Mouse (Mus musculus) CH12.LX (cell line): ENCODE data around the gene Fam227b. TPM values are rescaled to one million over a fixed set of nuclear protein-coding genes. Genes with fewer than 3 reads are reported as not detected.

Experiments
- DNase-seq: peaks from one replicate; pipeline ENCODE4 v3.0.0-alpha.2; 2013; ENCODE audit errors: extremely low read depth
- H3K27ac ChIP-seq: 2 replicates; pipeline ENCODE4 v1.5.1; 2012; ENCODE audit warnings: low read depth, mild to moderate bottlenecking, control low read depth, moderate library complexity; ENCODE audit not compliant: insufficient read depth
- H3K27me3 ChIP-seq: replicated peaks from 2 replicates; pipeline ENCODE3; 2012; ENCODE audit warnings: inconsistent platforms
- H3K36me3 ChIP-seq, 2 experiments: replicated peaks in 1 of 2; 2 replicates each; pipeline versions ENCODE3 to v1.6.1; 2012; ENCODE audit warnings: inconsistent platforms in 1 of 2, low read length in 1 of 2, mild to moderate bottlenecking in 1 of 2, mixed read lengths in 1 of 2, moderate library complexity in 1 of 2; ENCODE audit not compliant: control insufficient read depth in 1 of 2, insufficient read depth in 1 of 2
- H3K4me1 ChIP-seq, 2 experiments: 2 replicates each; pipeline ENCODE4 v1.6.1; 2012; ENCODE audit warnings: inconsistent platforms in 1 of 2, moderate library complexity in 1 of 2; ENCODE audit not compliant: insufficient read depth in 2 of 2, control insufficient read depth in 1 of 2
- H3K4me2 ChIP-seq: 2 replicates; pipeline ENCODE4 v1.6.1; 2012; ENCODE audit warnings: low read depth, mild to moderate bottlenecking, control low read depth; ENCODE audit not compliant: poor library complexity, insufficient read depth, severe bottlenecking
- H3K4me3 ChIP-seq, 3 experiments: fragments of 150-350 bp in 1 of 3; sonication (generic) in 1 of 3; replicated peaks in 1 of 3; 2 replicates each; pipeline versions ENCODE3 to v1.5.1; 2011 to 2012; ENCODE audit warnings: low read depth in 2 of 3, low read length in 2 of 3, mild to moderate bottlenecking in 2 of 3, moderate library complexity in 2 of 3, control low read depth in 1 of 3, improper control_type of control experiment in 1 of 3, inconsistent platforms in 1 of 3, mixed read lengths in 1 of 3; ENCODE audit not compliant: poor library complexity in 1 of 3
- H3K79me2 ChIP-seq: replicated peaks from 2 replicates; pipeline ENCODE4 v1.6.1; 2012; ENCODE audit warnings: mild to moderate bottlenecking, moderate library complexity; ENCODE audit not compliant: control insufficient read depth, poor library complexity, insufficient read depth, severe bottlenecking; ENCODE audit errors: extremely low read depth
- H3K9ac ChIP-seq: 2 replicates; pipeline ENCODE4 v1.6.1; 2012; ENCODE audit warnings: low read depth, mild to moderate bottlenecking, control low read depth, moderate library complexity; ENCODE audit not compliant: insufficient read depth
- H3K9me3 ChIP-seq: replicated peaks from 2 replicates; pipeline ENCODE3; 2012; ENCODE audit warnings: low read length, inconsistent platforms, mixed read lengths
- BHLHE40 ChIP-seq: IDR thresholded peaks from 2 replicates; pipeline ENCODE4 v1.6.1; 2011; ENCODE audit warnings: mild to moderate bottlenecking, low read depth, low read length, improper control_type of control experiment
- CTCF ChIP-seq, 2 experiments: IDR thresholded peaks in 1 of 2; conservative IDR thresholded peaks in 1 of 2; 2 replicates each; pipeline ENCODE4 v1.5.1; 2011 to 2012; ENCODE audit warnings: low read depth in 2 of 2, low read length in 2 of 2, improper control_type of control experiment in 1 of 2, inconsistent platforms in 1 of 2, mild to moderate bottlenecking in 1 of 2, moderate library complexity in 1 of 2
- E2F4 ChIP-seq: IDR thresholded peaks from 2 replicates; pipeline ENCODE4 v1.6.1; 2011; ENCODE audit warnings: low read depth, low read length, improper control_type of control experiment; ENCODE audit not compliant: insufficient replicate concordance
- ELF1 ChIP-seq: IDR thresholded peaks from 2 replicates; pipeline ENCODE4 v1.6.1; 2014; ENCODE audit warnings: low read depth, mild to moderate bottlenecking, inconsistent platforms, low read length, improper control_type of control experiment
- ETS1 ChIP-seq: conservative IDR thresholded peaks from 2 replicates; pipeline ENCODE4 v1.6.1; 2012; ENCODE audit warnings: low read depth, mild to moderate bottlenecking, inconsistent platforms, low read length, improper control_type of control experiment, moderate library complexity
- GABPA ChIP-seq: IDR thresholded peaks from 2 replicates; pipeline ENCODE4 v1.6.1; 2012; ENCODE audit warnings: low read depth, low read length, improper control_type of control experiment, inconsistent platforms; ENCODE audit not compliant: insufficient replicate concordance
- JUN ChIP-seq: IDR thresholded peaks from 2 replicates; pipeline ENCODE4 v1.6.1; 2011; ENCODE audit warnings: low read depth, mild to moderate bottlenecking, low read length, improper control_type of control experiment, moderate library complexity; ENCODE audit not compliant: insufficient read depth
- JUND ChIP-seq: conservative IDR thresholded peaks from 2 replicates; pipeline ENCODE4 v1.6.1; 2011; ENCODE audit warnings: low read depth, low read length, improper control_type of control experiment
- MAX ChIP-seq: IDR thresholded peaks from 2 replicates; pipeline ENCODE4 v1.6.1; 2011; ENCODE audit warnings: low read length, improper control_type of control experiment
- MEF2A ChIP-seq: IDR thresholded peaks from 2 replicates; pipeline ENCODE4 v1.6.1; 2014; ENCODE audit warnings: low read depth, mild to moderate bottlenecking, inconsistent platforms, low read length, improper control_type of control experiment, borderline replicate concordance
- MYC ChIP-seq: IDR thresholded peaks from 2 replicates; pipeline ENCODE4 v1.6.1; 2011; ENCODE audit warnings: low read depth, mild to moderate bottlenecking, improper control_type of control experiment, low read length
- NELFE ChIP-seq: IDR thresholded peaks from 2 replicates; pipeline ENCODE4 v1.6.1; 2011; ENCODE audit warnings: low read depth, low read length, improper control_type of control experiment
- NRF1 ChIP-seq: IDR thresholded peaks from 2 replicates; pipeline ENCODE4 v1.6.1; 2014; ENCODE audit warnings: low read depth, mild to moderate bottlenecking, inconsistent platforms, low read length, improper control_type of control experiment, moderate library complexity
- PAX5 ChIP-seq: IDR thresholded peaks from 2 replicates; pipeline ENCODE4 v1.6.1; 2012; ENCODE audit warnings: low read length, inconsistent platforms, mixed read lengths
- RAD21 ChIP-seq: IDR thresholded peaks from 2 replicates; pipeline ENCODE4 v1.6.1; 2011; ENCODE audit warnings: low read depth, mild to moderate bottlenecking, low read length, improper control_type of control experiment, moderate library complexity
- SMC3 ChIP-seq: IDR thresholded peaks from 2 replicates; pipeline ENCODE4 v1.6.1; 2011; ENCODE audit warnings: low read depth, low read length, improper control_type of control experiment
- TBP ChIP-seq: conservative IDR thresholded peaks from 2 replicates; pipeline ENCODE4 v1.6.1; 2011; ENCODE audit warnings: low read depth, low read length, improper control_type of control experiment
- TCF12 ChIP-seq: IDR thresholded peaks from 2 replicates; pipeline ENCODE4 v1.6.1; 2014; ENCODE audit warnings: low read depth, mild to moderate bottlenecking, inconsistent platforms, low read length, improper control_type of control experiment
- ZC3H11A ChIP-seq: IDR thresholded peaks from 2 replicates; pipeline ENCODE4 v1.6.1; 2012; ENCODE audit warnings: low read depth, mild to moderate bottlenecking, inconsistent platforms, low read length, improper control_type of control experiment
- ZMIZ1 ChIP-seq: IDR thresholded peaks from 2 replicates; pipeline ENCODE4 v1.6.1; 2012; ENCODE audit warnings: low read depth, mild to moderate bottlenecking, inconsistent platforms, low read length, improper control_type of control experiment
- ZNF384 ChIP-seq: IDR thresholded peaks from 2 replicates; pipeline ENCODE4 v1.6.1; 2012; ENCODE audit warnings: low read depth, low read length, improper control_type of control experiment, inconsistent platforms
- dilution Hi-C: fragments of 300-500 bp; cut with MboI; formaldehyde crosslinking; loops from 2 replicates; pipeline ENCODE4 v1.14.3; 2020; ENCODE audit warnings: low sequenced_read_pairs; ENCODE audit not compliant: extremely low pct_unique_long_range_greater_than_20kb, extremely low pct_ligation_motif_present
- in situ Hi-C: fragments of 300-500 bp; cut with MboI; formaldehyde crosslinking; loops from 3 replicates; pipeline ENCODE4 v1.14.3; 2019; ENCODE audit warnings: low sequenced_read_pairs, low pct_ligation_motif_present, low pct_unique_long_range_greater_than_20kb, mixed read lengths
- polyA plus RNA-seq: library from polyadenylated mRNA; unstranded; fragments of >175 nt; gene quantifications from 2 replicates; pipeline ENCODE4 v1.2.1, GENCODE M21; 2012; ENCODE audit warnings: low read depth; ENCODE audit not compliant: insufficient read length
- total RNA-seq, 2 experiments: library from RNA; depleted of rRNA; stranded (reverse); fragments of 300-350 nt in 1 of 2; fragments of >200 nt in 1 of 2; gene quantifications; 2 replicates each; pipeline ENCODE4 v1.2.3; 2012 to 2014

Gene Fam227b
- total and polyA plus RNA-seq, 3 experiments: not detected

DNA sequence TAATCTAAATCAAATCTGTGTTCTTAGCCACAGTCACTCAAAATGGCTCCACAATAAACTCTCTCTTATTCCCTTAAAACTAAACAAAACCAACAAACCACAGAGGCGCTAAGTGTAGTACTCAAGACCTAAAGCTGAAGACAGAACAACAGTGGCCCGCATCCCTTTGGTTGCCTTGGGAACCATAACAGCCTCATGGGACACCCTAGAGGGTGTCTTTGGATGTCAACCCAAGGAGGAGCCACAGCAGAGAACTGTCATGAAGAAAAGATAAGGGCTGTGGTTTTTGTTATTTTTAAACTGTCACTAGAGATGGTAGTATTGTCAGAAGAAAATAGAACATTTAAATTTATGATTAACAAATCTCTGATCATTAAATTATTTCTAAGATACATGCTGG, 145.1 kb downstream of the Fam227b start:
- no peak overlapping the region for H3K9ac ChIP-seq
- TF ChIP-seq BHLHE40: no peak
- TF ChIP-seq ELF1: no peak
- no peak for TF ChIP-seq JUN
- no peak for TF ChIP-seq PAX5
- no peak for TF ChIP-seq MEF2A
- TF ChIP-seq NELFE: no peak
- no peak for TF ChIP-seq ZC3H11A
- no peak for TF ChIP-seq TBP
- TF ChIP-seq TCF12: no peak
- no peak for TF ChIP-seq JUND
- TF ChIP-seq GABPA: no peak
- TF ChIP-seq, all 38 proteins: peak for 0
- dilution Hi-C loops: no loop called here

DNA sequence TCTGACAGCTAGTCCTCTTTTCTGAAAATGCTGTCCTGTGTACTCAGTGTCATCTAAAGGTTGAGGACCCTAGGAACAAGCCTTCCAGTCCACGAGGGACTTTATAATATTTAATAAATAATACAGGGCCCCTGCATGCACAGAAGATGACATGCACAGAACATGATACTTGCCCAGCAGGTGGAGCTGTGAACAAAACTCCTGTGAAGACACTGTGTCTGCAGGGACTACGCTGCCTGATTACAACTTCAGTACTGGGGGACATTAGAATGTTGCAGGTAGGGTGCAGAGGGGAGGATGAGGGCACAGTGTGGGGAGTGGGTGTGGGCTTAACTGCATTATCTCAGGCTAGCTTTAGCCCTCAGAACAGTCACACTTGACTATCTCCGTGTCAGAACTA, 145.7 kb downstream of the Fam227b start:
- no peak overlapping the region for H3K4me3 ChIP-seq
- no peaks in the 10 kb centered on the region for H3K9me3 ChIP-seq
- H3K27ac ChIP-seq: no peak overlapping the region
- in situ Hi-C loops: no loop called here
- no peak overlapping the region for H3K4me2 ChIP-seq
- no peaks in the 10 kb centered on the region for H3K36me3 ChIP-seq
- TF ChIP-seq CTCF (conservative IDR thresholded peaks at IDR 0.05 in 1 of 2, IDR thresholded peaks at IDR 0.05 in 1 of 2; ENCODE audit: low read depth in 2 of 2, low read length in 2 of 2) (peak; percentile 28 to 73; a peak in 3 of 4 replicates), ZMIZ1 (no peak), RAD21 (peak; percentile 60), MAX (no peak), ETS1 (no peak), NRF1 (no peak), E2F4 (no peak), MYC (no peak), ZNF384 (no peak), SMC3 (peak; percentile 89)
- no peaks in the 10 kb centered on the region for H3K79me2 ChIP-seq
- no peaks in the 10 kb centered on the region for H3K27me3 ChIP-seq
- no peaks in the 10 kb centered on the region for H3K4me1 ChIP-seq
- no peak overlapping the region for H3K9ac ChIP-seq
- DNase-seq: peak; percentile 60
- dilution Hi-C loops: no loop called here

More for the DNA sequence above, 145.1 kb downstream of the Fam227b start:
- in situ Hi-C loops: no loop called here
- no peaks in the 10 kb centered on the region for H3K36me3 ChIP-seq
- H3K27me3 ChIP-seq: no peaks in the 10 kb centered on the region
- H3K79me2 ChIP-seq: no peaks in the 10 kb centered on the region
- no peak overlapping the region for H3K4me2 ChIP-seq
- H3K4me3 ChIP-seq: no peak overlapping the region
- H3K27ac ChIP-seq: no peak overlapping the region
- H3K4me1 ChIP-seq: no peaks in the 10 kb centered on the region
- no peaks in the 10 kb centered on the region for H3K9me3 ChIP-seq
- peak; percentile 6 for DNase-seq
